Mouse (Mus musculus): ENCODE measurements around the gene Supt3.
A peak's percentile ranks its signal among the peaks of the same experiment; 100 is the strongest.

Gene Supt3

DNA sequence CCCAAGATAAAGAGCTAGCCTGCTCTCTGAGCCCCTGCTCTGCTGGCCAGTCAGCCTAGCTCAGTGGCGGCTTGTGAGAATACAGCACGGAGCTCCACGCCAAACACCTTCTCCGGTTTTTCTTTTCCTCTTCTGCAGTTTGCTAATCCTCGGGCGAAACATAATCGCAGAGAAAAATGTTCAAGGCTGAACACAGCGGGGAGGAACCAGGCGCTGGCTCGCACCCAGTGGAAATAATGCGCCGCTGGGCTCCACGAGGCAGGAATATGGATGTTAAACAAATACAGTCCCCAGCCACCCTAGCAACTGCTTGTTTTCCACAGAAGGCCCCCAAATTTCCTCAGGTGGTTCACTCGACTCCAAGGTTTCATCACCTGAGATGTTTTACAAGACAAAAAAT, 367.7 kb downstream of the Supt3 start:
- no peak for DNase-seq

DNA sequence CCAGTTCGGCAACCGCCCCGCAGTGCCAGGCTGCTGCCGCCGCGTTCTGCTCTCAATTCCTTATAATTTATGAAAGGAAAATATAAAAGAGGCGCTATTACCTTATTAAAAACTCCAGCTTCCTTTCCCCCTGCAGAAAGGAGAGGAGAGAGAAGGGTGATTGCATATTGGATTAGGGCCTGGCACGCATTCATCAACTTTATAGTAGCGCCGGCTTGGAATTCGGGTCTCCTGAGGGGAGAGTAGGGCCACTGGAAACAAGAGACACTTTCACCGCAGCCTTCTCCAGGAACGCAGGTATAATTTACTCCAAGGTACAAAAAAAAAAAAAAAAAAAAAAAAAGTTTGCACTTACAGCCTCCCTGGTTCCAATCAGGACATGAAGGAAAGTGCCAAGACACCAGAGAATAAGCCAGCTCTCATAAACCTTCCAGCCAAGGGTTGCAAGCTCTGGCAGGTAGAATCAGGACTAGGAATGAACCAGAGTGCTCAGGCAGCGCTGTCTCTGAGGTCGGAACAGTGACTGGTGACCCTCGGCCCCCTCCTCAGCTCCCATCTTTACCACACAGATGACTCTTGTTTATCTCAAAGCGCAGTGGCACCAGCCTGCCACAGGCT, 374.5 kb downstream of the Supt3 start:
- no peak for DNase-seq

DNA sequence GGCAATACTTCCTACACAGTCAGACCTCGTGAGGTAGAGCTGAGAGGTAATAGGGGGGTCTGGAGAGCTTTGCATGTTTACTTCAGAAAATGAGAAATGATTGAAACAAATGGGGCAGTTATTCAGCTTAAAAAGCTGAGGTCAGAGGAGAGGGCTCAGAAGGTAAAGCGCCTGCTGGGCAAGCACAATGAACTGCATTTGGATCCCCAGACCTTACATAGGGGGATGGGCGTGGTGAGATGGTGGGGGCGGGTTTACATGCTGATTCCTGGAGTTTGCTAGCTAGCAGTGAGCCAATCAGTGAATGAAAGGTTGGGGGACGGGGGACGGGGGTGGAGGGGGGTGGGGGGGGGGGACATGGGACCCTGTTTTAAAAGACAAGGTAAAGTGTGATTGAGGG, 376.8 kb downstream of the Supt3 start:
- DNase-seq, result no peak

DNA sequence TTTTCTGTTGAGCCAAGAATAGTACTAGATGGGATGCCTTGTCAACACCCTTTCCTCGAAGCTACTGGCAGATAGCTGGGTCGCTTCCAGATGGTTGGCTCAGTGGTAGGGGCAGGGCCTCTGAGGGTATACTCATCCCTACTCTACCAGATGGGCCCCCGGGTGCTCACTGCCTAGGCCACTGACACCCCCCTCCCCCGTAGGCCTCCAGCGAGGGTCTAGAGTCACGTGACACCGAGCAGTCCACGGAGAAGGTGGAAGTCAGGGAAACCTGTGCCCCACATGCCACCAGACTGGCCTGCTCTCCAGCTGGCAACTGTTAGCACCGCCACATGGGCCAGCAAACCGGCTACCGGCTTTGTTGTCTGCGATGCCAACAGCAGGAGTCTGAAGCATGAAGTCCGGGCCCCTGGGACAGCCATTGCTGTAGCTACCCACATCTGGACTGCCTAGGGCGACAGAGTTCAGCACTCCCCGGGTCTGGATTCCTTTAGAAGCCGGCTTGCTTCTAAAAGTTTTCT, 381.3 kb downstream of the Supt3 start:
- no peak for DNase-seq

DNA sequence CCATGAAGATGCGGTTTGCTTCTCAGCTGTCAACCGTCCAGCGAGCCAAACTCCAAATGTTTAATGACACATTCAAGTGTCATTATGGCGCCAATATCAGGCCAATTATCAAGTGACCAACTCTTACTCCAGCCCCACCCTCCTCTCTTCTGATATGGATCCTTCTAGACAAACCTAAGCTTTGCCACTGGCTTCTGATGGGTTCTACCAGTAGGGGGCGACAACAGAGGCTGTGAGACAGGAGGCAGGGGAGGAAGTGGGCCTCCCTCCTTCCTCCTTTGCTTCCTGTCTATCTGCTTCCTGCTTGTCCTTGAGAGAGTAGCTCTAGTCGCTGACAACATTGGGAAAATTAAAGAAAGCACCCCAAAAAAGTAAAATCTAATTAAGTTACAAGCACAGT, 383.7 kb downstream of the Supt3 start:
- peak; percentile 33 for DNase-seq

DNA sequence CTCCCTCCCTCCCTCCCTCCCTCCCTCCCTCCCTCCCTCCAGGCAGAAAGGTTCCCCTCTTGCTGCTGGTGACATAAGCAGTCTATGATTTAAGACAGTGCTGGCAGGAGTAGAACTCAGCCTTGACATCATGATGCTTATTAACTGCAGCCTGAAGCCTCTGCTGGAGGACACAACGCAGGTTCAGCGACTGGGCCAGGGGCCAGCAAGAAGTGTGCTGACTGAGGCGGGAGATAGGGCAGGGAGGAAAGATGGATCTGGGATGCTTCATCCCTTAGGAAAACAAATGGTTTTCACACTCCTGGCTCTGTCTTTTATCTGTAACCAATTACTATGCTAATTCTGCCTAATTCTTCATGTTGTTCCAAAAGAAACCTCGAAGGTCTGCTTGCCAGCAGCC, 388.8 kb downstream of the Supt3 start:
- DNase-seq, result no peak

All from thymus, postnatal 14 days (tissue).